Comparison of ENCODE assay signal across 8 mouse cellular contexts in genomic region chr9:21409592-21410317, GRCm38 (mm10). TPM values are rescaled to one million over a fixed set of nuclear protein-coding genes. Genes with fewer than 3 reads are reported as not detected.
A peak's percentile ranks its signal among the peaks of the same experiment; 100 is the strongest.
DNase-seq lines count a peak whose midpoint lies in the region; ATAC-seq and TF ChIP-seq lines count a peak whose summit lies in the region.

No protein-coding gene starts in this region.

- no peaks in the 10 kb centered on the region for H3K27me3 ChIP-seq in kidney, adult 2 months (replicated peaks; ENCODE audit: control insufficient read depth, insufficient read depth, low read length)
- H3K27me3 ChIP-seq in limb, embryonic 14.5 days (ENCODE audit: control insufficient read depth, insufficient read depth, low read length) = no peaks in the 10 kb centered on the region

- no peak overlapping the region for H3K4me3 ChIP-seq in kidney, adult 2 months (ENCODE audit: insufficient read depth, low read depth, low read length)
- no peak overlapping the region for H3K4me3 ChIP-seq in limb, embryonic 14.5 days (replicated peaks; ENCODE audit: low read length)

- peak; percentile 87 for DNase-seq in 416B (ENCODE audit: low read depth)
- peak; percentile 78 for DNase-seq in T-cell, adult 2 months (ENCODE audit: low spot score)
- DNase-seq in cerebellum, postnatal 14 days = peak; percentile 93 to 95
- DNase-seq in frontal cortex, postnatal 36 days (ENCODE audit: low spot score in 2 of 2) = peak; percentile 84 to 91
- peak; percentile 89 for DNase-seq in kidney, adult 2 months
- DNase-seq in limb, embryonic 14.5 days (ENCODE audit: low spot score) = peak; percentile 86
- peak; percentile 82 to 87 for DNase-seq in natural killer cell, adult 2 months (ENCODE audit: low spot score in 2 of 2)
- DNase-seq in telencephalon, adult 2 months (ENCODE audit: low read depth, low spot score) = peak; percentile 59

- peak; percentile 91 for TF ChIP-seq CTCF in kidney, adult 2 months (conservative IDR thresholded peaks at IDR 0.05; ENCODE audit: insufficient read depth, insufficient read length, low read depth, low read length)

- H3K36me3 ChIP-seq in kidney, adult 2 months (ENCODE audit: control insufficient read depth, insufficient read depth, low read length) = no peaks in the 10 kb centered on the region
- H3K36me3 ChIP-seq in limb, embryonic 14.5 days (ENCODE audit: control insufficient read depth, insufficient read depth, low read length) = peaks cover 28% of the 10 kb centered on the region

- ATAC-seq in limb, embryonic 14.5 days (ENCODE audit: low FRiP score, low read depth) = no peak

- H3K4me1 ChIP-seq in kidney, adult 2 months (ENCODE audit: control insufficient read depth, insufficient read depth, low read length) = peaks cover 8% of the 10 kb centered on the region; the same call in 1 of the 2 replicates
- H3K4me1 ChIP-seq in limb, embryonic 14.5 days (ENCODE audit: control insufficient read depth, insufficient read depth, low read length) = peaks cover 5% of the 10 kb centered on the region

- no peak for TF ChIP-seq POLR2A in kidney, adult 2 months (IDR thresholded peaks at IDR 0.05; ENCODE audit: low read depth, low read length)
- no peak for TF ChIP-seq POLR2A in limb, embryonic 14.5 days (IDR thresholded peaks at IDR 0.05; ENCODE audit: borderline replicate concordance, extremely low read depth, insufficient read depth, insufficient read length)

- H3K9ac ChIP-seq in limb, embryonic 14.5 days (ENCODE audit: low read depth, low read length, severe bottlenecking) = no peak overlapping the region

- H3K27ac ChIP-seq in kidney, adult 2 months (ENCODE audit: insufficient read depth, low read depth, low read length) = no peak overlapping the region
- no peak overlapping the region for H3K27ac ChIP-seq in limb, embryonic 14.5 days (replicated peaks; ENCODE audit: low read depth, low read length)

- H3K9me3 ChIP-seq in limb, embryonic 14.5 days (ENCODE audit: control insufficient read depth, low read length) = no peaks in the 10 kb centered on the region

- no peak overlapping the region for H3K4me2 ChIP-seq in limb, embryonic 14.5 days (replicated peaks; ENCODE audit: low read depth, low read length, severe bottlenecking)

- WGBS in kidney, adult 2 months = 24% methylated on average over 9 of the region's 9 CpGs
- WGBS in limb, embryonic 14.5 days = 38% methylated on average over 9 of the region's 9 CpGs

RNA-seq across cellular contexts. Expression of gene Qtrt1, which starts 1.9 kb away (rescaled TPM):
- polyA plus RNA-seq in kidney, adult 2 months (2012; rRNA removed) = 23.7 and 25.2 TPM in 2 replicates
- 77.9 and 80.8 TPM in 2 replicates for polyA plus RNA-seq in limb, embryonic 14.5 days (2012; rRNA removed)
- polyA plus RNA-seq in limb, embryonic 14.5 days (2014; fragmentation: Nextera tagmentation; extraction: Ambion mirVana) = 45.3 and 50.9 TPM in 2 replicates

RNA-seq across cellular contexts. Expression of gene Dnm2, which starts 15.0 kb away (rescaled TPM):
- 101 and 118 TPM in 2 replicates for polyA plus RNA-seq in kidney, adult 2 months (2012; rRNA removed)
- polyA plus RNA-seq in limb, embryonic 14.5 days (2012; rRNA removed) = 62.6 and 74.5 TPM in 2 replicates
- polyA plus RNA-seq in limb, embryonic 14.5 days (2014; fragmentation: Nextera tagmentation; extraction: Ambion mirVana) = 68.3 and 72.6 TPM in 2 replicates

RNA-seq across cellular contexts. Expression of gene Ilf3, which starts 42.1 kb away (rescaled TPM):
- polyA plus RNA-seq in kidney, adult 2 months (2012; rRNA removed) = 31.9 and 33.0 TPM in 2 replicates
- 180 and 195 TPM in 2 replicates for polyA plus RNA-seq in limb, embryonic 14.5 days (2012; rRNA removed)
- polyA plus RNA-seq in limb, embryonic 14.5 days (2014; fragmentation: Nextera tagmentation; extraction: Ambion mirVana) = 174 and 201 TPM in 2 replicates
